8 mouse cellular contexts compared by ENCODE assay signal in genomic region chr4:137308377-137308776, GRCm38 (mm10). TPM values are rescaled to one million over a fixed set of nuclear protein-coding genes. Genes with fewer than 3 reads are reported as not detected.
DNase-seq lines count a peak whose midpoint lies in the region; ATAC-seq and TF ChIP-seq lines count a peak whose summit lies in the region.

No protein-coding gene starts in this region.

- TF ChIP-seq POLR2A in liver, adult 2 months (IDR thresholded peaks at IDR 0.05; ENCODE audit: extremely low read depth, insufficient read depth, low read length), result no peak

- H3K9ac ChIP-seq in liver, adult 2 months (ENCODE audit: low read depth, low read length), result no peak overlapping the region
- no peak overlapping the region for H3K9ac ChIP-seq in liver, embryonic 12.5 days
- no peak overlapping the region for H3K9ac ChIP-seq in forebrain, embryonic 15.5 days (replicated peaks)

- WGBS in liver, adult 2 months, result 39% methylated on average over 5 of the region's 5 CpGs
- WGBS in liver, embryonic 12.5 days (ENCODE audit: insufficient replicate concordance), result 59% methylated on average over 5 of the region's 5 CpGs
- WGBS in forebrain, embryonic 15.5 days, result 50% methylated on average over 5 of the region's 5 CpGs

- DNase-seq in frontal cortex, postnatal 25 days (ENCODE audit: low spot score in 2 of 2), result no peak
- peak; percentile 59 for DNase-seq in liver, adult 2 months (ENCODE audit: extremely low read depth, low read depth, low spot score)
- DNase-seq in NIH3T3 (ENCODE audit: low read depth), result peak; percentile 76
- DNase-seq in embryo, embryonic 9.5 days (ENCODE audit: extremely low spot score), result peak; percentile 40
- DNase-seq in naive thymus-derived CD4-positive, alpha-beta T cell, adult 2 months (ENCODE audit: low read depth), result peak; percentile 70

- H3K36me3 ChIP-seq in liver, adult 2 months (ENCODE audit: control insufficient read depth, insufficient read depth, low read length), result no peaks in the 10 kb centered on the region; the same call in 1 of the 2 replicates
- peaks cover 21% of the 10 kb centered on the region; the same call in 1 of the 2 replicates for H3K36me3 ChIP-seq in liver, embryonic 12.5 days
- no peaks in the 10 kb centered on the region for H3K36me3 ChIP-seq in forebrain, embryonic 15.5 days

- no peaks in the 10 kb centered on the region for H3K27me3 ChIP-seq in liver, adult 2 months (ENCODE audit: control insufficient read depth, insufficient read depth, low read length)
- H3K27me3 ChIP-seq in liver, embryonic 12.5 days (replicated peaks), result no peaks in the 10 kb centered on the region
- H3K27me3 ChIP-seq in forebrain, embryonic 15.5 days, result no peaks in the 10 kb centered on the region

- H3K27ac ChIP-seq in liver, adult 2 months (replicated peaks; ENCODE audit: insufficient read depth, low read depth, low read length), result no peak overlapping the region
- no peak overlapping the region for H3K27ac ChIP-seq in liver, embryonic 12.5 days
- no peak overlapping the region for H3K27ac ChIP-seq in forebrain, embryonic 15.5 days (replicated peaks)

- H3K4me2 ChIP-seq in liver, embryonic 12.5 days, result no peak overlapping the region
- no peak overlapping the region for H3K4me2 ChIP-seq in forebrain, embryonic 15.5 days (replicated peaks)

- 0 out of 2 replicates have a peak, but pooled peaks have one; percentile 15 for ATAC-seq in frontal cortex, adult (ENCODE audit: low TSS enrichment)
- ATAC-seq in liver, embryonic 12.5 days, result no peak
- no peak for ATAC-seq in forebrain, embryonic 15.5 days (replicated peaks)

- peaks cover 5% of the 10 kb centered on the region; the same call in 1 of the 2 replicates for H3K4me1 ChIP-seq in liver, adult 2 months (ENCODE audit: control insufficient read depth, insufficient read depth, low read length)
- no peaks in the 10 kb centered on the region for H3K4me1 ChIP-seq in liver, embryonic 12.5 days
- H3K4me1 ChIP-seq in forebrain, embryonic 15.5 days, result peaks cover 6% of the 10 kb centered on the region; the same call in 1 of the 2 replicates

- no peaks in the 10 kb centered on the region for H3K9me3 ChIP-seq in liver, embryonic 12.5 days (replicated peaks)
- no peaks in the 10 kb centered on the region for H3K9me3 ChIP-seq in forebrain, embryonic 15.5 days

- TF ChIP-seq CTCF in liver, adult 2 months (IDR thresholded peaks at IDR 0.05; ENCODE audit: low read depth, low read length), result peak; percentile 53

- no peak overlapping the region for H3K4me3 ChIP-seq in liver, adult 2 months (ENCODE audit: insufficient read depth, low read depth, low read length)
- no peak overlapping the region for H3K4me3 ChIP-seq in liver, embryonic 12.5 days
- H3K4me3 ChIP-seq in forebrain, embryonic 15.5 days, result no peak overlapping the region

- H3K79me2 ChIP-seq in liver, adult 2 months (ENCODE audit: control insufficient read depth, insufficient read depth, low read length), result peaks cover 3% of the 10 kb centered on the region; the same call in 1 of the 2 replicates

RNA-seq across cellular contexts. Expression of gene Wnt4, which starts 31.1 kb away (rescaled TPM):
- total RNA-seq in liver, adult 2 months (2014; rRNA removed), result 0.40 and 0.46 TPM in 2 replicates
- 0.80 and 1.4 TPM in 2 replicates for polyA plus RNA-seq in liver, adult 2 months (2012; rRNA removed)
- 0.58 and 1.0 TPM in 2 replicates for polyA plus RNA-seq in liver, embryonic 12.5 days (2016; fragmentation: Nextera tagmentation; extraction: Ambion mirVana)
- 0.78 and 1.7 TPM in 2 replicates for polyA plus RNA-seq in forebrain, embryonic 15.5 days (2015; fragmentation: Nextera tagmentation; extraction: Ambion mirVana)

RNA-seq across cellular contexts. Expression of gene Cdc42, which starts 49.1 kb away (rescaled TPM):
- total RNA-seq in liver, adult 2 months (2014; rRNA removed), result 124 and 131 TPM in 2 replicates
- 35.8 and 36.9 TPM in 2 replicates for polyA plus RNA-seq in liver, adult 2 months (2012; rRNA removed)
- 316 and 324 TPM in 2 replicates for polyA plus RNA-seq in liver, embryonic 12.5 days (2016; fragmentation: Nextera tagmentation; extraction: Ambion mirVana)
- 799 and 841 TPM in 2 replicates for polyA plus RNA-seq in forebrain, embryonic 15.5 days (2015; fragmentation: Nextera tagmentation; extraction: Ambion mirVana)

Comparison
In these comparisons a context has a peak if more than half of its experiments do, and no peak if none do; other contexts are left out.
1. DNase-seq: peak in liver, adult 2 months (single experiment), NIH3T3 (single experiment), embryo, embryonic 9.5 days (single experiment) and naive thymus-derived CD4-positive, alpha-beta T cell, adult 2 months (single experiment); none in frontal cortex, postnatal 25 days (0 of 2).